10 mouse cellular contexts compared by ENCODE assay signal in genomic region chr2:31742134-31742533, GRCm38 (mm10). TPM values are rescaled to one million over a fixed set of nuclear protein-coding genes. Genes with fewer than 3 reads are reported as not detected.
DNase-seq lines count a peak whose midpoint lies in the region; ATAC-seq lines count a peak whose summit lies in the region.
"Had no signal": no experiment of that assay in that cellular context is flagged by ENCODE, and none has a peak within 500 bp of the region (broad histone marks: within the 10 kb centered on the region; RNA-seq: fewer than 3 reads in every experiment).

No protein-coding gene starts in this region.

- H3K27ac ChIP-seq in intestine, embryonic 16.5 days (ENCODE audit: low read length): peak overlapping the region; percentile 70; the same call in 1 of the 2 replicates
- no peak overlapping the region for H3K27ac ChIP-seq in intestine, embryonic 15.5 days
- H3K27ac ChIP-seq in liver, embryonic 12.5 days: no peak overlapping the region
- H3K27ac ChIP-seq: hindbrain, embryonic 15.5 days; limb, embryonic 12.5 days had no signal

- H3K27me3 ChIP-seq in intestine, embryonic 16.5 days (replicated peaks; ENCODE audit: control insufficient read depth, insufficient read depth, low read length): no peaks in the 10 kb centered on the region
- no peaks in the 10 kb centered on the region for H3K27me3 ChIP-seq in intestine, embryonic 15.5 days (replicated peaks)
- H3K27me3 ChIP-seq in liver, embryonic 12.5 days (replicated peaks): no peaks in the 10 kb centered on the region
- H3K27me3 ChIP-seq: hindbrain, embryonic 15.5 days; limb, embryonic 12.5 days had no signal

- no peaks in the 10 kb centered on the region for H3K9me3 ChIP-seq in intestine, embryonic 16.5 days (ENCODE audit: control insufficient read depth, low read length)
- no peaks in the 10 kb centered on the region for H3K9me3 ChIP-seq in intestine, embryonic 15.5 days
- H3K9me3 ChIP-seq in liver, embryonic 12.5 days (replicated peaks): no peaks in the 10 kb centered on the region
- H3K9me3 ChIP-seq: hindbrain, embryonic 15.5 days; limb, embryonic 12.5 days had no signal

- no peak for ATAC-seq in intestine, embryonic 16.5 days
- no peak for ATAC-seq in intestine, embryonic 15.5 days
- no peak for ATAC-seq in liver, embryonic 12.5 days

- peaks cover 38% of the 10 kb centered on the region for H3K4me1 ChIP-seq in intestine, embryonic 16.5 days (ENCODE audit: control insufficient read depth, insufficient read depth, low read length)
- H3K4me1 ChIP-seq in intestine, embryonic 15.5 days (replicated peaks): peaks cover 23% of the 10 kb centered on the region
- peaks cover 43% of the 10 kb centered on the region for H3K4me1 ChIP-seq in liver, embryonic 12.5 days

- WGBS in intestine, embryonic 16.5 days: 36% methylated on average over 7 of the region's 7 CpGs
- 29% methylated on average over 7 of the region's 7 CpGs for WGBS in intestine, embryonic 15.5 days
- WGBS in liver, embryonic 12.5 days (ENCODE audit: insufficient replicate concordance): 37% methylated on average over 7 of the region's 7 CpGs

- no peak overlapping the region for H3K4me3 ChIP-seq in intestine, embryonic 16.5 days (ENCODE audit: low read length)
- H3K4me3 ChIP-seq in intestine, embryonic 15.5 days (replicated peaks): no peak overlapping the region
- H3K4me3 ChIP-seq in liver, embryonic 12.5 days: no peak overlapping the region
- H3K4me3 ChIP-seq: hindbrain, embryonic 15.5 days; limb, embryonic 12.5 days had no signal

- no peak overlapping the region for H3K4me2 ChIP-seq in intestine, embryonic 16.5 days (ENCODE audit: low read depth, low read length)
- no peak overlapping the region for H3K4me2 ChIP-seq in intestine, embryonic 15.5 days (replicated peaks)
- H3K4me2 ChIP-seq in liver, embryonic 12.5 days: no peak overlapping the region
- H3K4me2 ChIP-seq: hindbrain, embryonic 15.5 days; limb, embryonic 12.5 days had no signal

- DNase-seq in R1 (ENCODE audit: low read depth, low spot score): peak; percentile 29
- DNase-seq in gastrocnemius, postnatal 36 days: peak; percentile 34 to 38
- DNase-seq in lung, postnatal 10 days: peak; percentile 63
- DNase-seq in left cerebral cortex, postnatal 4 days: no peak
- DNase-seq in frontal cortex, postnatal 36 days (ENCODE audit: low spot score in 2 of 2): no peak

- no peak overlapping the region for H3K9ac ChIP-seq in intestine, embryonic 16.5 days (ENCODE audit: low read depth, low read length)
- no peak overlapping the region for H3K9ac ChIP-seq in intestine, embryonic 15.5 days
- no peak overlapping the region for H3K9ac ChIP-seq in liver, embryonic 12.5 days
- H3K9ac ChIP-seq: hindbrain, embryonic 15.5 days; limb, embryonic 12.5 days had no signal

- no peaks in the 10 kb centered on the region for H3K36me3 ChIP-seq in intestine, embryonic 16.5 days (ENCODE audit: control insufficient read depth, insufficient read depth, low read length)
- no peaks in the 10 kb centered on the region for H3K36me3 ChIP-seq in intestine, embryonic 15.5 days
- H3K36me3 ChIP-seq in liver, embryonic 12.5 days: no peaks in the 10 kb centered on the region
- H3K36me3 ChIP-seq: hindbrain, embryonic 15.5 days had no signal

- intact Hi-C loops in gastrocnemius, postnatal 36 days (cut with DNase I): no loop called here
- intact Hi-C loops in left cerebral cortex, postnatal 4 days (cut with DNase I): loop anchor here (10.0 kb wide), 1 partner anchor 47 kb away; no protein-coding TSS in a partner anchor

RNA-seq across cellular contexts. Expression of gene Abl1, which starts 54.0 kb away (rescaled TPM):
- polyA plus RNA-seq in intestine, embryonic 16.5 days (2015; fragmentation: Nextera tagmentation; extraction: Ambion mirVana): 25.1 and 26.2 TPM in 2 replicates
- 31.2 and 31.3 TPM in 2 replicates for polyA plus RNA-seq in intestine, embryonic 15.5 days (2015; fragmentation: Nextera tagmentation; extraction: Ambion mirVana)
- 10 to 100 TPM; 21.9 to 22.3 TPM for total RNA-seq in gastrocnemius, postnatal 36 days (2021)
- total RNA-seq in left cerebral cortex, postnatal 4 days (2021): 10 to 100 TPM; 51.3 to 54.4 TPM
- polyA plus RNA-seq in liver, embryonic 12.5 days (2016; fragmentation: Nextera tagmentation; extraction: Ambion mirVana): 12.9 and 13.4 TPM in 2 replicates

Comparison
In these comparisons a context has a peak if more than half of its experiments do, and no peak if none do; other contexts are left out.
1. DNase-seq: peak in R1 (single experiment), gastrocnemius, postnatal 36 days (2 of 2) and lung, postnatal 10 days (single experiment); none in left cerebral cortex, postnatal 4 days (single experiment) and frontal cortex, postnatal 36 days (0 of 2).